Mouse (Mus musculus) thymus, adult 2 months (tissue): ENCODE data around the gene Rpl7l1. TPM values are rescaled to one million over a fixed set of nuclear protein-coding genes. Genes with fewer than 3 reads are reported as not detected.

Experiments
- DNase-seq: peaks from one replicate; pipeline ENCODE4 v3.0.0; 2021
- H3K27ac ChIP-seq: fragments of 200-500 bp; 2 replicates; pipeline ENCODE4 v1.5.1; 2012; ENCODE audit warnings: low read length, control low read depth; ENCODE audit not compliant: control insufficient read depth, insufficient read depth
- H3K27me3 ChIP-seq: fragments of 200-500 bp; 2 replicates; pipeline ENCODE4 v1.6.1; 2012; ENCODE audit warnings: mild to moderate bottlenecking, low read length, moderate library complexity, mixed read lengths; ENCODE audit not compliant: control insufficient read depth, insufficient read depth
- H3K36me3 ChIP-seq: fragments of 200-500 bp; 2 replicates; pipeline ENCODE4 v1.6.1; 2012; ENCODE audit warnings: mild to moderate bottlenecking, low read length, moderate library complexity; ENCODE audit not compliant: control insufficient read depth, insufficient read depth
- H3K4me1 ChIP-seq: fragments of 200-500 bp; replicated peaks from 2 replicates; pipeline ENCODE4 v1.6.1; 2012; ENCODE audit warnings: low read length; ENCODE audit not compliant: control insufficient read depth, insufficient read depth
- H3K4me3 ChIP-seq: fragments of 200-500 bp; 2 replicates; pipeline ENCODE4 v1.5.1; 2012; ENCODE audit warnings: mild to moderate bottlenecking, low read length, control low read depth, moderate library complexity; ENCODE audit not compliant: control insufficient read depth, insufficient read depth
- CTCF ChIP-seq: fragments of 200-500 bp; IDR thresholded peaks from 2 replicates; pipeline ENCODE4 v1.5.1; 2012; ENCODE audit warnings: mild to moderate bottlenecking, control low read depth, low read length, moderate library complexity, borderline replicate concordance; ENCODE audit not compliant: control insufficient read depth, poor library complexity, insufficient read depth; ENCODE audit errors: extremely low read depth
- POLR2A ChIP-seq: fragments of 200-500 bp; IDR thresholded peaks from 2 replicates; pipeline ENCODE4 v1.6.1; 2012; ENCODE audit warnings: mild to moderate bottlenecking, low read length, control low read depth, moderate library complexity; ENCODE audit not compliant: control insufficient read depth, poor library complexity, insufficient read depth; ENCODE audit errors: extremely low read depth
- WGBS: fragments of 180-500 bp; shearing (Covaris S2); methylation state at CpG from one replicate; pipeline ENCODE4 v1.1.7; 2018; 5-methylcytosine and 5-hydroxymethylcytosine counted together
- polyA plus RNA-seq: library from polyadenylated mRNA; depleted of rRNA; stranded (reverse); fragments of >200 nt; gene quantifications from 2 replicates; pipeline ENCODE4 v1.2.3, GENCODE M21; 2012

Rpl7l1 gene
- polyA plus RNA-seq, 1 experiment, result 33.8 TPM

- WGBS, result 81% methylated on average over 13 of the region's 13 CpGs
- no peaks in the 10 kb centered on the region for H3K27me3 ChIP-seq
- no peak for DNase-seq
- H3K4me1 ChIP-seq, result peaks cover 2% of the 10 kb centered on the region; the same call in 1 of the 2 replicates
- H3K36me3 ChIP-seq, result peaks cover 12% of the 10 kb centered on the region
- no peak overlapping the region for H3K4me3 ChIP-seq
- no peak overlapping the region for H3K27ac ChIP-seq
- no peak for TF ChIP-seq CTCF
- no peak for TF ChIP-seq POLR2A
Measured at GRCm38 (mm10) chr17:46816306-46816705, 33.8 kb upstream of the Rpl7l1 start.

GRCm38 (mm10) chr17:46814497-46814896 lies 32.0 kb upstream of the Rpl7l1 start:
- TF ChIP-seq POLR2A, result no peak
- no peak for TF ChIP-seq CTCF
- no peak for DNase-seq
- no peak overlapping the region for H3K27ac ChIP-seq
- peaks cover 18% of the 10 kb centered on the region for H3K36me3 ChIP-seq
- no peak overlapping the region for H3K4me3 ChIP-seq
- no peaks in the 10 kb centered on the region; the same call in 1 of the 2 replicates for H3K4me1 ChIP-seq
- WGBS, result 96% methylated on average over 6 of the region's 6 CpGs
- no peaks in the 10 kb centered on the region for H3K27me3 ChIP-seq

GRCm38 (mm10) chr17:46813637-46814036 lies 31.2 kb upstream of the Rpl7l1 start:
- no peak for DNase-seq
- no peak for TF ChIP-seq POLR2A
- Histone ChIP-seq H3K4me3 (no peak overlapping the region), H3K36me3 (peaks cover 26% of the 10 kb centered on the region), H3K27ac (no peak overlapping the region), H3K4me1 (no peaks in the 10 kb centered on the region), H3K27me3 (no peaks in the 10 kb centered on the region)
- WGBS, result 95% methylated on average over 8 of the region's 8 CpGs

- TF ChIP-seq CTCF (no peak), POLR2A (no peak)
- H3K27me3 ChIP-seq, result no peaks in the 10 kb centered on the region
- H3K27ac ChIP-seq, result no peak overlapping the region
- DNase-seq, result no peak
- no peak overlapping the region for H3K4me3 ChIP-seq
- peaks cover 9% of the 10 kb centered on the region for H3K4me1 ChIP-seq
- 95% methylated on average over 1 of the region's 1 CpGs for WGBS
- H3K36me3 ChIP-seq, result peaks cover 30% of the 10 kb centered on the region
Measured at GRCm38 (mm10) chr17:46812442-46812841, 30.0 kb upstream of the Rpl7l1 start.

GRCm38 (mm10) chr17:46810672-46811071 lies 28.2 kb upstream of the Rpl7l1 start:
- no peak for DNase-seq
- Histone ChIP-seq H3K4me3 (no peak overlapping the region), H3K27ac (no peak overlapping the region), H3K36me3 (peaks cover 46% of the 10 kb centered on the region), H3K27me3 (no peaks in the 10 kb centered on the region), H3K4me1 (peaks cover 10% of the 10 kb centered on the region)
- no peak for TF ChIP-seq CTCF
- no peak for TF ChIP-seq POLR2A
- WGBS, result 96% methylated on average over 3 of the region's 3 CpGs

- H3K36me3 ChIP-seq, result peaks cover 55% of the 10 kb centered on the region
- TF ChIP-seq POLR2A (no peak), CTCF (no peak)
- peaks cover 10% of the 10 kb centered on the region for H3K4me1 ChIP-seq
- 89% methylated on average over 6 of the region's 6 CpGs for WGBS
- no peak overlapping the region for H3K4me3 ChIP-seq
- DNase-seq, result no peak
- H3K27ac ChIP-seq, result no peak overlapping the region
- no peaks in the 10 kb centered on the region for H3K27me3 ChIP-seq
Measured at GRCm38 (mm10) chr17:46809131-46809830, 26.8 kb upstream of the Rpl7l1 start.

- H3K4me3 ChIP-seq, result no peak overlapping the region
- TF ChIP-seq POLR2A, result no peak
- TF ChIP-seq CTCF, result no peak
- H3K27ac ChIP-seq, result no peak overlapping the region
- 94% methylated on average over 10 of the region's 10 CpGs for WGBS
- H3K36me3 ChIP-seq, result peaks cover 55% of the 10 kb centered on the region
- H3K4me1 ChIP-seq, result peaks cover 10% of the 10 kb centered on the region
- H3K27me3 ChIP-seq, result no peaks in the 10 kb centered on the region
- DNase-seq, result no peak
Measured at GRCm38 (mm10) chr17:46808376-46808775, 25.9 kb upstream of the Rpl7l1 start.
